Mouse (Mus musculus) large intestine, adult 2 months (tissue): ENCODE measurements around the gene Trap1. TPM values are rescaled to one million over a fixed set of nuclear protein-coding genes. Genes with fewer than 3 reads are reported as not detected.
A peak's percentile ranks its signal among the peaks of the same experiment; 100 is the strongest.
"Not testable (repeated sequence)": the region's sequence is repeated elsewhere in the genome, so short reads cannot be mapped to it uniquely, and the experiment has no call there.

Experiments used
- DNase-seq: peaks from one replicate; pipeline ENCODE4 v3.0.0-alpha.2; 2012; ENCODE audit warnings: low read depth, low spot score
- WGBS: fragments of 180-500 bp; shearing (Covaris S2); methylation state at CpG from one replicate; pipeline ENCODE4 v1.1.7; 2018; 5-methylcytosine and 5-hydroxymethylcytosine counted together
- polyA plus RNA-seq: library from polyadenylated mRNA; depleted of rRNA; stranded (reverse); fragments of >200 nt; gene quantifications from 2 replicates; pipeline ENCODE4 v1.2.3, GENCODE M21; 2012

Gene Trap1
- polyA plus RNA-seq, 1 experiment = 69.2 TPM

DNA sequence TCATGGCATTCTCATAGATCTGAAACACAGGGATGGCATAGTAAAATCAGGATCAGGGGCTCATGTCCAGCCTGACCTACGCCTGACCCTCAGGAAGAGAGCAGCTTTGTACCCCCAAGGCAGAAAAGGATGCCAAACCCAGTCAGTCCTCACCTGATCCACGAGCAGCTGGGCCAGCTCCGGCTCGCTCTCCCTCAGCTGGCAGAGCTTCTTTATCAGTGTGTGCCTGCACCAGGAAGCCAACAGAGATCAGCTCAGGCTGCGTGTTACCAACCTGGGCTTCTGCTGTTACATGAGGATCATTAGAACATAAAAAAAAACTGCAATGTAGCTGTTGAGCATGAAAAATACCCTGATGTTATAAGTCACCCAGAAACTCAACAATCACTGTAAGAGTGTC, 37.4 kb downstream of the Trap1 start:
- WGBS = 88% methylated on average over 5 of the region's 5 CpGs

DNA sequence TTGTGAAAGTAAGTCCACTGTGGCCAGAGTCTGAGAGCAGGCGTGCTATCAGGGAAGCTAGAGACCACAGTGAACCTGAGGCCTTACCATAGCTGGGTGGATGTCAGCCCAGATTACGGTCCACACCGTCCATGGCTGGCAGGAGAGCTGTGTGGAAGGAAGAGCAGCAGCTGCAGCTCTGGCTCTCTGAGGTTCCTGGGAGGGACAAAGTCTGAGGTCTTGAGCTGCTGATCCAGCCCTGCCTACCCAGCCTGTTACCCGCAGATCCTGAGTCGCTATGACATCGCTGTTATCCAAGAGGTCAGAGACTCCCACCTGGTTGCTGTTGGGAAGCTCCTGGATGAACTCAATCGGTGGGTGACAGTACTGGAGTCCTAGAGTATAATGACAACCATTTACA, 39.9 kb downstream of the Trap1 start:
- 91% methylated on average over 7 of the region's 7 CpGs for WGBS

More for the DNA sequence above, 37.4 kb downstream of the Trap1 start:
- no peak for DNase-seq

DNA sequence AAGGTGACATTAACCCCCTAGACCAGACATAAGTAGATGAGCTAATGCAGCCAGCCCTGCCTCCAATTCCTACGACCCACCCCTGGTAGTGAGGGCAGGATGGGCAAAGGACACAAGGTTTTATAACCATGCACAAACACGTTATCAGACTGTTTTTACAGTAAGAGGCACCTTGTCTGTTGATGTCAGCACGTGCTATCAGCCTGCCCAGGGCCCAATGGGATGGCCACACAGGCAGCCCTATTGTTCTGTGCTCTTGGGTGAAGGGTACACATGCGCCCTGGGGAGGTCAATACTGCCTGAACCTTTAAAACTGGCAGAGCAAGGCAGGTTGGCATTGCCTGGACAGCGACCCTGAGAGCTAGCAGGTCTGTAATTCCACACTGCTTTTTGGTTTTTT, 40.8 kb downstream of the Trap1 start, which contains the start of gene Dnase1:
Gene Dnase1 (plus strand): TSS at position 136 of the 400 bp plus-strand sequence.
- WGBS = 45% methylated on average over 5 of the region's 5 CpGs
- no peak for DNase-seq

More for the DNA sequence above, 39.9 kb downstream of the Trap1 start:
- DNase-seq = no peak

DNA sequence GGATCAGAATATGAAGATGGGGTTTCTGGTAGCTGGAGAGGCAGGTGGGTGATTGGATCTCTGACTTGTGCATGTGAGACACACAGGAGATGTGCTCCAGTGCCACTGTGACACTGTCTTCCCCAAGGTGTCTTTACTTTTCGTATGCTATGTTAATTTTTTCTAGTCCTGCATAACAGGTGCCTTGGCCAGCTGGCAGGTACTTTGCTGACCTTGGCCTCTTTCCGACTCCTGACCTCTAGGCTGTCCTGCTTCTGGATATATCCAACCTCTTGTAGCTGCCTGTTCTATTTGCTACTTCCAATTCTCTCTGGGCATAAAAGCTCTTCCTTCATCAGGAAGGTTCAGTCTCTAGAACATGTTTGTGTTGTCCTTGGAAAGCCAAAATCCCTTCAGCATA, 42.1 kb downstream of the Trap1 start:
- DNase-seq = no peak
- WGBS = 74% methylated on average over 2 of the region's 2 CpGs

DNA sequence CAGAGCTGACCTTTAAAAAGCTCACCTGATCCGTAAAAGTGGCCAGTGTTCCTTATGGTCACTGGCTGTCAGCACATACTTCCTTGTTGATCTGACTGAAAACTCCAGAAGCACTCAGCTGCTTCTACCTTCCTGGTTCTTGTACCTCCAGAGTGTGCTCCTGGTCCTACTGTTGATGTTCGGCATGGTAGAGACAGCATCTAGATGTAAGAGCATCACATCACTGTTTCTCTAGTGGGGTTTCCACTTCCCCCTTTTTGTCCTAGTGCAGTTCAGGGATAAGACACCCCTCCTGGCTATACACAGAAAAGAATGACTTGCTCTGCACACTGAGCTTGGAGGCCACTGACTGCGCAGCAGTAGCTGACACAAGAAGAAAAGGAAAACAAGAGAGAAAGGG, 43.2 kb downstream of the Trap1 start:
- WGBS = 71% methylated on average over 3 of the region's 3 CpGs

DNA sequence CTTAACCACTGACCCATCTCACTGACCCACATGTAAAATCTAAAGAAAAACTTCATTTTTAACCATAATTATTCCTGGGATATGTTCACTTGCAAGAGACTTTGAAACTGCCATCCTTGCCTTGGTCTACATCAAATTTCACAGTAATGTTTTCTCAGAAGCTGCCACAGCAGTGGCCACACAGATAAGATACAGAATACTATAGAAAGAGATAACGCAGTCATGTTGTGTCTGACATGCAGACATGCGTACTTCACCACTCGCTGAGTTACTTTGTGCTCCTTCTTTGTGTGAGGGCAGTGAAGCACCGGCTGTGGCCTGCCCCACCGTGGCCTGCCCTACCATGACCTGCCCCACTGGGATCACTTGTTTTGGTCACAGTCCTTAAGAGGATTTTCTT, 43.7 kb downstream of the Trap1 start:
- 82% methylated on average over 5 of the region's 5 CpGs for WGBS
- no peak for DNase-seq

More for the DNA sequence above, 43.2 kb downstream of the Trap1 start:
- DNase-seq = no peak

DNA sequence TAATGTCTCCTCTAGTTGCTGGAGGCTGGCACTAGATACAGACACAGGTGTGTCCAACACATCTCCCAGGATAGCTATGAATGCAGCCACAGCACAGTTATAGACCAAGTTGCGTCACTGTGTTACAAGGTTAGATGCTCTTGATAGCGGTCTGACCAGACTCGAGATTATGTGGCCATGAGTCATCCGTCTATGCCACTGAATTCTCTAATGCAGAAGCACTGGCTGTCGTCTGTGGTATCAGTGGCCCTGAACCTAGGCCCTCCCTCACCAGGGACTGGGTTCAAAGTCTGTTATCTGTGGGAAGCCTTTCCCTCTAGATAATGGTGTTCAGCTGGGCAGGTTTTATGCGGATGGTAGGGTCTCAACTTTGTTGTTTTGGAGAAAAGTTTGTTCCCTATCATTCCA, 45.3 kb downstream of the Trap1 start:
- WGBS = 51% methylated on average over 6 of the region's 6 CpGs
- DNase-seq = no peak

DNA sequence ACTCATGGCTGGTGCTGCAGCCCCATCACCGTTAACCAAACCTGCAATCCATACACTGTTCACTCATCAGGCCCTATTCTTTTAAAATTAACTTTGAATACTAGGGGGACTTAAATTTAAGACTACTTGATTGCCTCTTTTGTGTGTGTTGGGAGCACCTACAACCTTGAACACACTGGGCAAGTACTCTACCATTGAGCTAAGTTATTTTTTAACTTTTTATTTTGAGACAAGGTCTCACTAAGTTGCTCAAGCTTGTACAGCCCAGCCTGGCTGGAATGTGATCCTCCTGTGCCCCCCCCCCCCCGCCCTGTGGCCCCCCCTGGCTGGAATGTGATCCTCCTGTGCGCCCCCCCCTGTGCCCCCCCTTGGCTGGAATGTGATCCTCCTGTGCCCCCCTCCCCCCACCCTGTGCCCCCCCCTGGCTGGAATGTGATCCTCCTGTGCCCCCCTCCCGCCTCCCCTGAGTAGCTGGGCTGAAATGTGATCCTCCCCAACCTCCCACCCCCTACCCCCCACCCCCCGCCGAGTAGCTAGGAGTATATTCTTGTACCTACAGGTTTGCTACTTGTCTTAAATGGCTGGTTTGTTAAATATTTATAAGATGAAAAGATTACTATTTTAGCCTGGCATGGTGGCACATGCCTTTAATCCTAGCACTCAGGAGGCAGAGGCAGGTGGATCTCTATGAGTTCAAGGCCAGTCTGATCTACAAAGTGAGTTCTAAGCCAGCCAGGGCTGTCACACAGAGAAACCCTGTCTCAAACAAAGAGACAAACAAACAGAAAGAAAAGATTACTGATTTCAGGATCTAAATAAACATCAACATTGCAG, 46.0 kb downstream of the Trap1 start:
- no peak for DNase-seq
- WGBS = 56% methylated on average over 4 of the region's 6 CpGs

DNA sequence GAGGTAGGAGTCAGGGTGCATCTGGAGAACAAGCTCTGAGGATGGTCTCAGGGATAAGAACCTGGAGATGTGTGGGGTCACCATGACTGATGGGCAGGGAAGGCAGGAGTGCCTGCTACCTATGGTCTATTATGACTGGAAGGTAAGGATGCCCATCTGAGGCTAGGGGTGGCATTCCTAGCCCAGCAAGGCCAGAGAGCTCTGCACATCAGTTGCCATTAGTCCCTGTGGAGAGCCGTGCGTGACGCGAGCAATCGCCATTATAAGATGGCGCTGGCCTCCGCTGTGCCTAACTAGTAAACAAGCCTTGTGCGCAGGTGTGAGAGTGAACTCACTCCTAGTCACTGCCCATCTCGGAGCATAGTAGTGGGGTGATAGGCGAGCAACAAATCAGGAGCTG, 47.1 kb downstream of the Trap1 start:
- WGBS = 92% methylated on average over 10 of the region's 10 CpGs
- no peak for DNase-seq

DNA sequence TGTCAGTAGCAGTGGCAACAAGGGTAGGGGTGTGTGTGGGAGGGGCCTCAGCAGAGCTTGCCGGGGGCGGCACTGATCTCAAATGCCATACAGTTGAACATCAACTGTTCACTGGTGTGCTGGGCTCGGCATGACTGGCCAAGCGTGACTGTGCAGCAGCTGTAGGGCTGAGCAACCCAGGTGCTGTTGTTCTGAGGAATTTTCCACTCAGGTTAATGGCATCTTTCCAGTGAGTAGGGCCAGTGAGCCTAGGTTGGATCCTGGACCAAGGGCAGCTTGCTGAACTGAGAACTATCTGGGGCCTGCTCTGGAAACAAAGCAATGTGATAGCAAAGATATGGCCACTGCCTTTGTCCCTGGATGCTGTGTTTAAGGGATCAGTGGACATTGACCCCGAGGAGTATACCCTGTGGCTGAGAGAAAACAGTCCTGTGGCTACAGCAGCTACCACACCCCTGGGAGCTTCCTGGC, 48.2 kb downstream of the Trap1 start:
- WGBS = 57% methylated on average over 5 of the region's 5 CpGs
- no peak for DNase-seq

DNA sequence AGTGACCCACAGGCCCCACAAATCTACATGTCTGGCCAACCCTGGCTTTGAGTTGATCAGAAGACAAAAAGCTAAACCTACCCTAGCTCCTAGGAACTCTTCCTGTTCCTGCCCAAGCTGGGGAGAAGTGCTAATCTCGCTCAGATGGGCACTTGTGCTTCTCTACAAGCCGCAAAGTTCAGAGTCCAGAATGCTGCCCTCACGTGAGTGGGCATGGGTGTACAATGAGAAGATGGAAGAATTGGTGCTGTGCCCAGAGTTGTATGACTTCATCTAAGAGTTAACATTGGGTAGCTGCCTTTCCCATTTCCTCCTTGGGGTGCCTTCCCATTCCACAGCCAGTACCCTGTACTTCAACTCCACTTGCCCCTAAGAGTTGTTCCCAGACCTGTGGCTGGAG, 50.4 kb downstream of the Trap1 start:
- DNase-seq = no peak
- 34% methylated on average over 3 of the region's 3 CpGs for WGBS

DNA sequence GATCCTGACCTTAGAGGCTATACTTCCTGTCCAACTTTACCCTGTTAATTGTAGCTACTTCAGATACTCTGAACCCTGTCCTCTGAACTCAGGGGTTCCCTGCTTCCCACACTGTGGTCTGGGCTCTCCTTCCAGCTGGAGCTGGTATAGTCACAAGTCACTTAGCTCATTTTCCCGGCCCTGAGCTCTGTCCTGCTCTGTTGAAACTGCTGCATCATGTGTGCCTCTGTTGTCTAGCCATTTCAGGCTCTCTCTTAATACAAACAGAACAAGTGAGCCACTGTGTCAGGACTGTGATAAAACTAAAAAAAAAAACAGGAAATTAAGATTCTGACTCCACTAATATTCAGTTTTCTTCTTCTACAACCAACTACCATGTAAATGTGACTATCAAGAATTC, 51.0 kb downstream of the Trap1 start:
- DNase-seq = no peak
- 26% methylated on average over 1 of the region's 1 CpGs for WGBS

DNA sequence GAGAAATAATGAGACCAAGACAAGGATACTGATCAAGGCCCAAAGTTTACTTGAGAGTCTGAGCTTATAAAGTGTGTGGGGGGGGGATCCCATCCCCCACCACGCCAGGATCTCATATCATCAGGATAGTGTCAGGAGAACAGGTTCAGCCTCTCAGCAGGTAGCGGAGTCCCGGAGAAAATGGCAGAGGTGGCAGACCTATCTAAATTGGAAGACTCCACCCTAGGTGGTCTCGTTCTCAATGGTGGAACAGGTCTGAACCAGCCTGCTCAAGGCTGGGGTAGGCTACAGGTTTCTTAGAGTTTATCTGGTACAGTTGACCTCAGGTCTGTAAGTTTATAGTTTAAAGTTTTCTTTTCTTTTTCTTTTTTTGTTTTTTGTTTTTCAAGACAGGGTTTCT, 54.9 kb downstream of the Trap1 start:
- WGBS = 75% methylated on average over 4 of the region's 4 CpGs
- no peak for DNase-seq

DNA sequence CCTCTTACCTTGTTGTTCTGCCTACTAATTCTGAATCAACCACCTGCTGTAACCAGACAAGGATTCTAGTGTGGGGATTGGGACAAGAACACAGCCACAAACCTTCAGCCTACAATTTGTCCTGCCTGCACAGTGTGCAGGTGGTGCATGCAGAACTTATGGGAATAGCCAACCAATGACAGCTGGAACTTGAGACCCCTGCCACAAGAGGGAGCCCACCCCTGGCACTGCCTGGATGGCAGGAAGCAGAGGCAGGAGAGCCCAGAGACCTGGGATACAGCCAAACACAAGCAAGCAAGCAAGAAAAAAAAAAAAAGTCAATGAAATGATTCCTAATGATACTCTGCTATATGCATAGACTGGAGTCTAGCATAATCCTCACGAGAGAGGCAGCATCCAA, 56.4 kb downstream of the Trap1 start:
- WGBS = 81% methylated on average over 1 of the region's 1 CpGs
- DNase-seq = no peak

DNA sequence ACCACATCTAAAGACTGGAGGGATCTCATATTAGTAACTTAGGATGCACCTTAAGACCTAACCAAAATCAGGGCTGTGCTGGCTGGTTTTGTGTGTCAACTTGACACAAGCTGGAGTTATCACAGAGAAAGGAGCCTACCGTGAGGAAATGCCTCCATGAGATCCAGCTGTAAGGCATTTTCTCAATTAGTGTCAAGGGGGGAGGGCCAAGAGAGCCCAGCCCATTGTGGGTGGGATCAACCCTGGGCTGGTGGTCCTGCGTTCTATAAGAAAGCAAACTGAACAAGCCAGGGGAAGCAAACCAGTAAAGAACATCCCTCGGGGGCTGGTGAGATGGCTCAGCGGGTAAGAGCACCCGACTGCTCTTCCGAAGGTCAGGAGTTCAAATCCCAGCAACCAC, 60.2 kb downstream of the Trap1 start:
- WGBS = 77% methylated on average over 6 of the region's 6 CpGs

DNA sequence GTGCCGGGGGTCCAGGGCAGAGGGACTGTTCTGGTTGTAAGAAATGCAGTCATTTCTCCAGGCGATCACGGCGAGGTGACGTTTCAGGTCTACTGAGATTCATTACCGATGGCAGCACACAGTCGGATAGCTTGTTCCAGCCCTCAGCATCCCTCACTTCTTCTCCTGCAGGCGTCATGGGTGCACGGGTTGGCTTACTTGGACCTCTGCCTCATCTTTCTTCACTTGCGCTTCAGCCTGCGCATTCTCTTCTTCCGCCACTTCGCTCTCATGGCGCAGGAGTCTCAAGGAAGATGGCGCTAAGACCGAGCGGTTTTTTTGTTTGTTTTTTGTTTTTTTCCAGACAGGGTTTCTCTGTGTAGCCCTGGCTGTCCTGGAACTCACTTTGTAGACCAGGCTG, 60.8 kb downstream of the Trap1 start:
- DNase-seq = not testable (repeated sequence)
- WGBS = 81% methylated on average over 17 of the region's 17 CpGs

More for the DNA sequence above, 60.2 kb downstream of the Trap1 start:
- DNase-seq = not testable (repeated sequence)

DNA sequence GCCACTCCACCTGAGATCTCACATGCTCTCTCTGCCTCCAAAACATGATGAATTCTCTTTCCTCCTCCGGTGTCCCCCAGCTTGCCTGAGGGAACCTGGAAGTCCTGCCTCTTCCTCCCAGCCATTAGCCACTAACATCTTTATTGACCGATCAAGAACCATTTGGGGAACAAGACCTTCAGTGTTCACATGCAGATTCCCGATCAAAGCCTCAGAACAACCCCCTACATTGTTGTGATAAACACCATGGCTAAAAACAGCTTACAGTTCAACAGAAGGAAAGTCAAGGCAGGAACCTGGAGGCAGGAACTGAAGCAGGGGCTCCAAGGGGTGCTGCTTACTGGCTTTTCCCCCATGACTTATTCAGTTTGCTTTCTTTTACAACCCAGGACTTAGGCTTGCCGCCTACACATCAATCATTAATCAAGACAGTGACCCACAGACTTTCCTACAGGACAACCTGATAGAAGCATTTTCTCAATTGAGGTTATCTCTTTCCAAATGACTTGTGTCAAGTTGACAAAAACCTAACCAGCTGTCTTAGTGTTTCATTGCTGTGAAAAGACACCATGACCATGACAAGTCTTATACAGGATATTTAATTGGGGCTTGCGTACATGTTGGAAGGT, 63.5 kb downstream of the Trap1 start:
- WGBS = 74% methylated on average over 5 of the region's 5 CpGs
- DNase-seq = no peak

DNA sequence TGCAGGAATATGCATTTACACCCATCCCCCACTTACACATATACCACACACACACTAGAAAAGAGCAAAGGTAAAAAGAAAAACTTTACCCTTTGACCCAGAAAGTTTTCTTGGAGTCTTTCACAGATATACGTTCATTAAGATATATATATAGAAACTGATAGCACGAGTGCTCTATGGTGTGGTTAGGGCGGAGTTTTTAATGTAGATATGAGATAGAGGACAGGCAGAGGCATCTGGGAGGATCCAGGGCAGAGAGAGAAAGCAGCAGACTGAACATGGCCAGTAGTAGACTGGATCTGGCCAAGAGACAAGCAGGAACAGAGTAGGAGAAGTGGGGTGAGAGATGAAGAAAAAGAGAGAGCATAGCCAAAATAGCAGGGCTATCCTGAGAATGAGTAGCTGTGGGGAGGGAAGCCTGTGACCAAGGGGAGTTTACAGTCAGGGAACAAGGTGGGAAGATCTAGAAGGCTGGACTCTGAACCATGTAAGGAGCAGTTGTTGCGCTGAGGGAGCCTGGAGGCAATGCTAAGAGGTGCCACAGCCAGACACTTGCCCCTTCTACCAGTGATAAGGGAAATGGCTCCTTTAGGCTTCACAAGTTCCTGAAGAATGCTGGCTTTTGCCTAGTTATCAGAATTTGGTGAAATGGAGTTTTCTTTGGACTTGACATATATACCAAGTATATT, 64.6 kb downstream of the Trap1 start:
- DNase-seq = no peak
- 39% methylated on average over 4 of the region's 4 CpGs for WGBS

DNA sequence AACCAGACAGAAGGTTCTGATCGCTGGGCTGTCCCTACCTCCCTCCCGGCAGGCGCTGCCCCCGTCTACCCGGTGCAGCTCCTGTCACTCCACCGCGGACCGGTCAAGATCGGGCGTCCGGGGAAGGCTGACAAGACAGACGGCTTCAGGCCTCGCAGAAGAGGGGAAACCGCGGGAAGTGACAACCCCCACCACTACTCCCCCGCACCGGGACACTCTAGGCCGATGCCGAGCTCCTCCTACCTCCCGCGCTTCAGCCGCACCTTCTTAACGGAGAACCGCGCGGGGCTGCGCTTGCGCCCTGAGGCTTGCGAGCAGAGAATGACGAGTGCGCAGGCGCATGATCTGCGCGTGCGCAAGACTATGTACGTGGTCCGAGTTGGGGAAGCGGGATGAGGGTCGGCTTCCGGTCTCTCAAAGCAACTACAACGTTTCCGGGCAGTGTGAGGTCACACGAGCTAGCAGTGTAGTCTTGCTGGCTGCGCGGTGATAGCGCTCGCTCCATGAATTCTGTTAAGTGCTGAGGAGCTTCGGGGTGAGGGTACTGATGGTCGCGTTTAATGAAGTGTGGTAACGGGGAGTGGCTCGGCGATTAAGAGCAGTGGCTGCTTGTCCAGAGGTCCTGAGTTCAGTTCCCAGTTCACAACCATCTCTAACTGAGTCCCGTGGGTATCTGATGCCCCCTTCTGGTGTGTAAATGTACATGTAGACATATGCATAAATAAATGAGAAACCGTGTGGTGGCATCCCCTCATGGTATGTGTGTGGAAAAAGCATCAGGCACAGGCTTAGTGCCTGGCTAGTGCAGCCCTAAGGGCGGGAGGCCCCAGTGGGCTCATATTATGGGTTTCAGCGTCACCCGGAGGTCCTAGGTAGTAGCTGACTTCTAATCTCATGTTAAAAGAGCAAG, 73.9 kb downstream of the Trap1 start, which contains the start of gene Slx4:
Gene Slx4 (minus strand): TSS at position 282 of the 910 bp plus-strand sequence.
- WGBS = 2% methylated on average over 58 of the region's 58 CpGs

More for the DNA sequence above, 73.9 kb downstream of the Trap1 start, which contains the start of gene Slx4:
- DNase-seq = peak; percentile 90
